Mouse (Mus musculus) kidney, embryonic 16.5 days (tissue): ENCODE data around the gene Amdhd1. TPM values are rescaled to one million over a fixed set of nuclear protein-coding genes. Genes with fewer than 3 reads are reported as not detected.

Experiments
- ATAC-seq: fragments of 200-750 bp; cut with Nextera tagmentation; 2 replicates; pipeline ENCODE4 v1.8.0; 2017; ENCODE audit warnings: moderate TSS enrichment; ENCODE audit not compliant: low FRiP score, low TSS enrichment
- H3K27ac ChIP-seq: fragments of 300-500 bp; sonication (generic); 2 replicates; pipeline ENCODE4 v1.5.1; 2014; ENCODE audit warnings: low read length
- H3K27me3 ChIP-seq: fragments of 300-500 bp; sonication (generic); 2 replicates; pipeline ENCODE4 v1.6.1; 2014; ENCODE audit warnings: low read length, control low read depth, mixed read lengths; ENCODE audit not compliant: insufficient read depth
- H3K36me3 ChIP-seq: fragments of 300-500 bp; sonication (generic); 2 replicates; pipeline ENCODE4 v1.6.1; 2014; ENCODE audit warnings: low read length, control low read depth, mixed read lengths; ENCODE audit not compliant: insufficient read depth
- H3K4me1 ChIP-seq: fragments of 300-500 bp; sonication (generic); 2 replicates; pipeline ENCODE4 v1.6.1; 2014; ENCODE audit warnings: low read length, control low read depth, mixed read lengths; ENCODE audit not compliant: insufficient read depth
- H3K4me2 ChIP-seq: fragments of 300-500 bp; sonication (generic); replicated peaks from 2 replicates; pipeline ENCODE4 v1.6.1; 2014; ENCODE audit warnings: low read depth, low read length
- H3K4me3 ChIP-seq: fragments of 300-500 bp; sonication (generic); 2 replicates; pipeline ENCODE4 v1.5.1; 2014; ENCODE audit warnings: mild to moderate bottlenecking, low read length
- H3K9ac ChIP-seq: fragments of 300-500 bp; sonication (generic); replicated peaks from 2 replicates; pipeline ENCODE4 v1.6.1; 2014; ENCODE audit warnings: low read length
- H3K9me3 ChIP-seq: fragments of 300-500 bp; sonication (generic); 2 replicates; pipeline ENCODE4 v1.6.1; 2016; ENCODE audit warnings: low read length, control low read depth
- WGBS: fragments of 180-500 bp; shearing (Covaris S2); extraction: QIAGEN DNeasy Blood & Tissue Kit; methylation state at CpG from one replicate; pipeline ENCODE4 v1.1.7; 2014; 5-methylcytosine and 5-hydroxymethylcytosine counted together
- polyA plus RNA-seq: library from polyadenylated mRNA; unstranded; fragments of >200 nt; fragmentation: Nextera tagmentation; extraction: Ambion mirVana; gene quantifications from 2 replicates; pipeline ENCODE4 v1.2.1, GENCODE M21; 2015

The Amdhd1 gene
- polyA plus RNA-seq, 1 experiment from 2014 or later = 1.6 TPM

DNA sequence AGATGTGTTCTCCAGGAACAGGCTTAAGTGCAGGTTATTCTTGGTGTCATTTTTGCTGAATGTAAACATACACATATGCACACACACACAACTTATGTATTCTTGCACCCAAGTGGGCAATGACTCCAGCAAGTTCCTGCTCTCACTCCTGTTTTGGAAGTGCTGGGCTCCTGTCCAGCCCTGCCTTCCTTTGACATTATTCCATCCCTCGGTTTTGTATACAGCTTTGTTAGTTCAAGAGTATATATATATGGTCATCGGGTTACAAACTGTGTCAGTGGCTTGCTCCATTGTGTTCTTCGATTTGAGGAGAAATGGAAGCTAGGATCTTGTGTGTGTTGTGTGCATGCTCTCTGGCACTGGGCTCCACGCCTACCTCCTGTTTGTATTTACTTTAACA, 21.6 kb downstream of the Amdhd1 start:
- no peaks in the 10 kb centered on the region for H3K9me3 ChIP-seq
- no peaks in the 10 kb centered on the region for H3K4me1 ChIP-seq
- H3K4me2 ChIP-seq = no peak overlapping the region
- no peak overlapping the region for H3K27ac ChIP-seq
- ATAC-seq = no peak
- 82% methylated on average over 4 of the region's 4 CpGs for WGBS
- H3K4me3 ChIP-seq = no peak overlapping the region
- no peak overlapping the region for H3K9ac ChIP-seq
- no peaks in the 10 kb centered on the region for H3K36me3 ChIP-seq
- no peaks in the 10 kb centered on the region for H3K27me3 ChIP-seq

DNA sequence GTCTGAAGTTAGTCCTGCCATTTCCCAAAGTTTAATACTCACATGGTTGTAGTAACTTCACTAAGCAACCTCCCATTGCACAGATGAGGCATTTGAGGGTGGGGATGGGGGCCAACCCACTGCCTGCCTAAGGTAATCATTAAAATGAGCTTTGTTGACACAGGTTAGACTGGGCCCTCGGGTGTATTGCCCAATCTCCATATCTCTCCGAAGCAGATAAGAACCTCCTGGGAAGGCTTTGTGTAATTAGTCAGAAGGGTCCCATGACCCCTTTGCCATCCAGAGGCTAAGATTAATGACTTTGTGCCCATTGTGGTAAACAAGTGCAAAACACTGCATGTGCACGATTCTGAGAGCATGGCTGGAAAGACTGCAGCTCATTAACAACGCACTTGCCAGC, 22.1 kb downstream of the Amdhd1 start:
- Histone ChIP-seq H3K4me3 (no peak overlapping the region), H3K4me1 (no peaks in the 10 kb centered on the region), H3K27me3 (no peaks in the 10 kb centered on the region), H3K27ac (no peak overlapping the region), H3K9me3 (no peaks in the 10 kb centered on the region), H3K4me2 (no peak overlapping the region), H3K9ac (no peak overlapping the region), H3K36me3 (no peaks in the 10 kb centered on the region)
- no peak for ATAC-seq
- 60% methylated on average over 4 of the region's 4 CpGs for WGBS

DNA sequence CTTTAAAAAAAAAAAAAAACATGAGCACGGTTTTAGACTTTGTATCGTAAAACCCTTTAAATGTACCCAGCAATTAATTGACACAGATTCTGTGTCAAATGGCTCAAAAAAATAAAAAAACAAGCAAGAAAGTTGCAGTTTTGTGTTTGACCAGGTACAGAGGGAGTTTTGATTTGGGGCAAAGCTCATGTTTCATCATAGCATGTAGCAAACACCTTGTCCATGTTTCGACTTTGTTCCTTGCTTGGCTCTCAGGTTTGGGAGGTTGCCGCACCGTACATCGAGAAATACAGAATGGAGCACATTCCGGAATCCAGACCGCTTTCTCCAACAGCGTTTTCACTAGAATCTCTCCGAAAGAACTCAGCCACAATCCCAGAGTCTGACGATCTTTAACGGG, 23.9 kb downstream of the Amdhd1 start:
- H3K9me3 ChIP-seq = no peaks in the 10 kb centered on the region
- WGBS = 75% methylated on average over 12 of the region's 12 CpGs
- H3K27me3 ChIP-seq = no peaks in the 10 kb centered on the region
- no peak overlapping the region for H3K27ac ChIP-seq
- ATAC-seq = no peak
- H3K4me2 ChIP-seq = no peak overlapping the region
- H3K36me3 ChIP-seq = no peaks in the 10 kb centered on the region
- H3K4me3 ChIP-seq = no peak overlapping the region
- H3K9ac ChIP-seq = no peak overlapping the region
- no peaks in the 10 kb centered on the region for H3K4me1 ChIP-seq

DNA sequence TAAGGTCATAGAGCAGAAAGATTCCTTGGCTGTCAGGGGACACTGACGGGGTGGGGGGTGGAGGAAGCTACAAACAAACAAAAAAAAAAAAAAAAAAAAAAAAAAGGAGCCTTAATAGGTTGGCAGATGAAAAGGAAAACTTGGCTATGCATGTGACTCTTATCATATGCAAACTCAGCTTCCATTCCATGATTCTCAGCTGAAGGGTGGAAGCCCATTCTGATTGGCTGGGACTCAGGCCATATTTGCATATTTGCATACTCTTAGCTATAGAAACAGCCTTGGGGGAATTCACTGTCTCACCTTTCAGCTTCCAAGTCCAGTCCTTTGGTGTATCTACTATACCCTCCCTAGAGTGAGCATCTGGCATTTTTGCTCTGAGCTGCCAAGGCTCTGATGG, 24.4 kb downstream of the Amdhd1 start:
- no peaks in the 10 kb centered on the region for H3K4me1 ChIP-seq
- H3K9ac ChIP-seq = no peak overlapping the region
- no peak overlapping the region for H3K4me3 ChIP-seq
- H3K4me2 ChIP-seq = no peak overlapping the region
- ATAC-seq = no peak
- 37% methylated on average over 1 of the region's 1 CpGs for WGBS
- no peaks in the 10 kb centered on the region for H3K9me3 ChIP-seq
- H3K36me3 ChIP-seq = no peaks in the 10 kb centered on the region
- H3K27ac ChIP-seq = no peak overlapping the region
- no peaks in the 10 kb centered on the region for H3K27me3 ChIP-seq

DNA sequence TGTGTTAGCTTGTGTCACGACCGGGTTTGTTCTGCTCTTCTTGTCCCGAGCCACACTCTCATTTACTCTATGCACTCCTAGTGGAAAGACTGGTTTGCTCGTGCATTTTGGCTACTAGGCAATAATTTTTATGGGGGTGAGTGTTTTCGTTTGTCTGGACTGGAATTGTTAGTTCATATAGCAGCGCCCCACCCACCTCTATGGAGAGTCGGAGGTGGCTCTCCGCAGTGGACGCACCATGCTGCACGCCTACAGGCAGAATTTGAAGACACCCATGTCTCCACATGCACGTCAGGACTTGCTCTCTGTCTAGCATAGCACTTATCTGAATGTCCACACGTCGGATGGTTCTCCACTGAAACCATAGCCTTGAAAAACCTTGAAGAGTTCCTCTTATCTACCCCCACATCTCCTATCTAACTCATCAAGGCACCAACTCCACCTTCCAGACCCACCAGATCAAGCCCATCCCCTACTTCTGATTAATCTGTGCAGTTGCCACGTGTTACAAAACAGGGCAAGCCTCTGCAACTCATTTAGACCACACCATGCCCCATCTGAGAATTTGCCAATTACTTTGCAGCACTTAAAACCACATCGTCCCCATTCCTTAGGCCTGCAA, 30.2 kb downstream of the Amdhd1 start:
- H3K4me1 ChIP-seq = no peaks in the 10 kb centered on the region
- H3K4me3 ChIP-seq = no peak overlapping the region
- no peak overlapping the region for H3K27ac ChIP-seq
- H3K9ac ChIP-seq = no peak overlapping the region
- WGBS = 83% methylated on average over 15 of the region's 15 CpGs
- no peaks in the 10 kb centered on the region for H3K27me3 ChIP-seq
- ATAC-seq = no peak
- no peaks in the 10 kb centered on the region for H3K9me3 ChIP-seq
- H3K36me3 ChIP-seq = no peaks in the 10 kb centered on the region
- H3K4me2 ChIP-seq = no peak overlapping the region

- H3K27ac ChIP-seq = no peak overlapping the region
- H3K9ac ChIP-seq = no peak overlapping the region
- H3K4me1 ChIP-seq = no peaks in the 10 kb centered on the region
- ATAC-seq = no peak
- no peaks in the 10 kb centered on the region for H3K27me3 ChIP-seq
- no peaks in the 10 kb centered on the region for H3K36me3 ChIP-seq
- no peaks in the 10 kb centered on the region for H3K9me3 ChIP-seq
- no peak overlapping the region for H3K4me2 ChIP-seq
- H3K4me3 ChIP-seq = no peak overlapping the region
- WGBS = 84% methylated on average over 7 of the region's 7 CpGs
Observed at GRCm38 (mm10) chr10:93508383-93508970, 31.4 kb downstream of the Amdhd1 start.

- no peak for ATAC-seq
- H3K36me3 ChIP-seq = no peaks in the 10 kb centered on the region
- H3K27ac ChIP-seq = no peak overlapping the region
- peaks cover 8% of the 10 kb centered on the region for H3K4me1 ChIP-seq
- no peak overlapping the region for H3K4me3 ChIP-seq
- WGBS = 71% methylated on average over 10 of the region's 10 CpGs
- no peaks in the 10 kb centered on the region for H3K9me3 ChIP-seq
- H3K9ac ChIP-seq = no peak overlapping the region
- H3K27me3 ChIP-seq = no peaks in the 10 kb centered on the region
- peak overlapping the region; percentile 20; the same call in 1 of the 2 replicates for H3K4me2 ChIP-seq
Observed at GRCm38 (mm10) chr10:93501346-93501745, 38.5 kb downstream of the Amdhd1 start.

- 9% methylated on average over 10 of the region's 10 CpGs for WGBS
- H3K4me2 ChIP-seq = peak overlapping the region; percentile 20
- peak overlapping the region; percentile 29; the same call in 1 of the 2 replicates for H3K9ac ChIP-seq
- peaks cover 8% of the 10 kb centered on the region for H3K4me1 ChIP-seq
- H3K4me3 ChIP-seq = no peak overlapping the region
- no peaks in the 10 kb centered on the region for H3K27me3 ChIP-seq
- ATAC-seq = 0 out of 2 replicates have a peak, but pooled peaks have one; percentile 31
- H3K36me3 ChIP-seq = no peaks in the 10 kb centered on the region
- H3K27ac ChIP-seq = no peak overlapping the region
- no peaks in the 10 kb centered on the region for H3K9me3 ChIP-seq
Observed at GRCm38 (mm10) chr10:93500864-93501263, 39.0 kb downstream of the Amdhd1 start.

GRCm38 (mm10) chr10:93490451-93490850, 49.4 kb downstream of the Amdhd1 start:
- H3K4me1 ChIP-seq = 0 out of 2 replicates have a peak, but pooled peaks cover 6% of the 10 kb centered on the region
- no peak overlapping the region for H3K4me3 ChIP-seq
- H3K4me2 ChIP-seq = no peak overlapping the region
- H3K9ac ChIP-seq = no peak overlapping the region
- ATAC-seq = no peak
- no peaks in the 10 kb centered on the region for H3K27me3 ChIP-seq
- 46% methylated on average over 4 of the region's 4 CpGs for WGBS
- H3K36me3 ChIP-seq = no peaks in the 10 kb centered on the region
- H3K27ac ChIP-seq = no peak overlapping the region
- H3K9me3 ChIP-seq = no peaks in the 10 kb centered on the region

DNA sequence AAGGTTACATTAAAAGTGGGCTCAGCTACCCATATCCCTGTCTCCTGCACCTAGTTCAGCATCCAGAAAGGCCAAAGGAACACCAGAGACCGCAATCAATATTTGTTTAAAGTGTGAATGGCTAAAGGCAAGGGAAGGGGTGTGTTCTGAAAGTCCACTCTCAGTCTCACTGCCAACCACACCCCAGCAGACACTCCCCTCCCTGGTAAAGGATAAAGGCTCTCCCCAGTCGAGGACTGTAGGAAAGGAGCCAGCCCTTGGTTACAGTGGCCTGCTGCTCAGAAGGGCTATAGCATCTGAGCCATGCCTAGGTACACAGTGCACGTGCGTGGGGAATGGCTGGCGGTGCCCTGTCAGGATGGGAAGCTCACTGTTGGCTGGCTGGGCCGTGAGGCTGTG, 51.0 kb downstream of the Amdhd1 start:
- H3K9me3 ChIP-seq = no peaks in the 10 kb centered on the region
- 0 out of 2 replicates have a peak, but pooled peaks cover 6% of the 10 kb centered on the region for H3K4me1 ChIP-seq
- H3K9ac ChIP-seq = no peak overlapping the region
- H3K36me3 ChIP-seq = peaks cover 4% of the 10 kb centered on the region
- no peak overlapping the region for H3K27ac ChIP-seq
- no peaks in the 10 kb centered on the region for H3K27me3 ChIP-seq
- no peak for ATAC-seq
- no peak overlapping the region for H3K4me3 ChIP-seq
- H3K4me2 ChIP-seq = no peak overlapping the region
- WGBS = 73% methylated on average over 6 of the region's 6 CpGs
